ENCODE assay signal across 20 mouse cellular contexts in genomic region chr8:65812971-65813370, GRCm38 (mm10).
DNase-seq lines count a peak whose midpoint lies in the region; ATAC-seq lines count a peak whose summit lies in the region.
"Had no signal": no experiment of that assay in that cellular context is flagged by ENCODE, and none has a peak within 500 bp of the region (broad histone marks: within the 10 kb centered on the region; RNA-seq: fewer than 3 reads in every experiment).

No protein-coding gene starts in this region.

- peak; percentile 65 for ATAC-seq in frontal cortex, adult (ENCODE audit: low TSS enrichment)
- ATAC-seq: activated CD4-positive, CD25-positive, alpha-beta regulatory T cell, adult 4 months; CD4-positive, CD25-positive, alpha-beta regulatory T cell, adult 4 months; Patski had no signal

- intact Hi-C loops in heart, postnatal 10 days (cut with DNase I), result no loop called here

- no peak for DNase-seq in frontal cortex, postnatal 14 days (ENCODE audit: low spot score in 2 of 2)
- DNase-seq in heart, adult 11 months, result peak; percentile 78
- no peak for DNase-seq in heart, postnatal 10 days
- peak; percentile 18 for DNase-seq in brain, adult 2 months (ENCODE audit: low read depth, low spot score)
- DNase-seq in cerebellum, postnatal 14 days, result no peak
- DNase-seq: adrenal gland, adult 2 months; adrenal gland, adult 8-10 months; adrenal gland, postnatal 10 days; adrenal gland, postnatal 14 days; adrenal gland, postnatal 25 days; adrenal gland, postnatal 36 days; B cell, adult 2 months; cerebellum, adult 11 months; cerebellum, adult 11-12 months; cerebellum, adult 18-20 months; cerebellum, adult 2 months had no signal

Comparison
In these comparisons a context has a peak if more than half of its experiments do, and no peak if none do; other contexts are left out.
1. DNase-seq: peak in heart, adult 11 months (single experiment) and brain, adult 2 months (single experiment); none in frontal cortex, postnatal 14 days (0 of 2), heart, postnatal 10 days (0 of 2) and cerebellum, postnatal 14 days (0 of 2).